Mouse (Mus musculus) urinary bladder, postnatal 10 days (tissue): ENCODE results near the gene Ddx50.
A peak's percentile ranks its signal among the peaks of the same experiment; 100 is the strongest.

Experiments
- DNase-seq: peaks from one replicate; pipeline ENCODE4 v3.0.0; 2022; ENCODE audit warnings: low spot score

Gene Ddx50

DNA sequence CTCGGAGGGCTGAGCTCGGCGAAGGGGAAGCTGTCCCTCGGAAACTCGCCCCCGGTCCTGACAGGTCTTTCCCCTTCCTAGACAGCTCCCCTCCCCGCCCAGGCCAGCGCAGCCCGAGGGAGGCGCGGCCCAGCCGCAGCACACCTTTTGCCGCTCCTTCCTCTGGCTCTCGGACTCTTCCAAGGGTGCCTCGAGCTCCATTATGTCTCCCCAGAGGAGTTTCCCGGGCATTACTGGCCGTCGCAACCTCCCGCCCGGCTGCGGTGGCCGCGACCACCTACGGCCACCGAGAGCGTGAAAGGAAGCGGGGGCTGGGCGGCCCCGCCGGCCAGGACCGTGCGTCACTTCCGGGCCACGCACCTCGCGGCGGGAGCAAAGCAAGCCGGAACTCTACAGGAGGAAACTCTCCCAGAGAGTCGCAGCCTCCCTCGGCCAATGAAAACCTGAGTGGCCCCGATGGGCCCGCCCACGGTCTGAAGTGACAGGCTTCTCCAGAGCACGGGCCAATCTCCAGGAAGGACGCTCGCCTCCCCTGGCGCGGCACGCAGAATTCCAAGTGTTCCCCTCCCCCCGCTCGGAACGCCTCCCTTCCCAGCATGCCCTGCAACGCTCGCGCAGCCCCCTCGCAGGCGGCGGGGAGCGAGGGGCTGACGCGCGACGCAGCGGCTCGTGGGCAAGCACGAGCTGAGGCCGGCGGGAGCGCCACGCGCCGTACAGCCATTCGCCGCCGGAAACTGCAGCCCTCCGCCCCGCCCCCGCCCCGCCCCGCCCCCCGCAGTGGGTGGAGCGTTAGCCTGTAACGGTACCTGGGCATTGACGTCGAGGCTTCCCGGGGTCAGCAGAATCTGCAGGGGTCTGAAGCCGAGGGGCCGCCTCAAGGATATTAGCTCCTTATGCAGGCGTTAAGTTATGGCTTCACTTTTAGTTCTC is at the start of gene Ddx50:
Ddx50 (minus strand) TSS at position 338 of the 930 bp plus-strand sequence.
- peak; percentile 97 for DNase-seq

- DNase-seq = no peak
These were observed 41.8 kb upstream of the Ddx50 start for GRCm38 (mm10) chr10:62692771-62693170.

DNA sequence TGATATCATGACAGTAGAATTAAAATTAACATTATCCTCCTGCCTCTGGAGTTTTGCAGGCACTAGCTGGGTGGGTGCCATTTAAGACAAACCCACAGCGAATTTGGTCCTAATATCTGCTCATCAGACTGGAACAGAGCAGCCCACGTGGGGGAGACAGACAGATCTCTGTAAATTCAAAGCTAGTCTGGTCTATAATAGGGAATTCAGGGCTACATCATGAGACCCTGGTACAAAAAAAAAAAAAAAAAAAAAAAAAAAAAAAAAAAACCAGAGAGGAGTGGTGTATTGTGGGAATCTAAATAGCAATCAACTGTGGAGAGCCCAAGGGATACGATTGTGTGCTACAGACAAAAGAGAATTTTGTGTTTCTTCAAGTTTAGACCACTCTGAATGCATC is 41.2 kb upstream of the Ddx50 start:
- DNase-seq = no peak

GRCm38 (mm10) chr10:62687032-62687674 is 36.1 kb upstream of the Ddx50 start:
- DNase-seq = no peak

DNA sequence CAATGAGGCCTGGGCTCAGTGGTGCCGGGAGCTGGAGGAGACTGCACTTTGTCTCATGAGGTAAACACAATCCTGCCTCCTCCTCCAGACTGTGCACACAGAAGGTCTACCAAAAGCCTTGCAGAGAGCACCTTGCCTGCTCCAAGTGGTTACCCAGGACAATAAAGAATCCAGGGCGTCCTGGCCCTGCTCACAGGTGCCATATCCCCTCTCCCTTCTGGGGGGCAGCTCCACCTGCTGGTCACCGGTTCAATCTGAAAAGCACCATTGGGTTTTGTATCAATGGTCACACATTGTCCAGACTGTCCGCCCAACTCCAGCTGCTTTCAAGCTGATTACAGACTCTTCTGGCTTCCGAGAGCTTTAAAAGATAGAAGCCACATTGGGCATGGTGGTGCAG is 32.0 kb upstream of the Ddx50 start:
- DNase-seq = no peak

GRCm38 (mm10) chr10:62679833-62680232 is 28.8 kb upstream of the Ddx50 start:
- no peak for DNase-seq

GRCm38 (mm10) chr10:62677329-62677728 is 26.3 kb upstream of the Ddx50 start:
- no peak for DNase-seq

DNA sequence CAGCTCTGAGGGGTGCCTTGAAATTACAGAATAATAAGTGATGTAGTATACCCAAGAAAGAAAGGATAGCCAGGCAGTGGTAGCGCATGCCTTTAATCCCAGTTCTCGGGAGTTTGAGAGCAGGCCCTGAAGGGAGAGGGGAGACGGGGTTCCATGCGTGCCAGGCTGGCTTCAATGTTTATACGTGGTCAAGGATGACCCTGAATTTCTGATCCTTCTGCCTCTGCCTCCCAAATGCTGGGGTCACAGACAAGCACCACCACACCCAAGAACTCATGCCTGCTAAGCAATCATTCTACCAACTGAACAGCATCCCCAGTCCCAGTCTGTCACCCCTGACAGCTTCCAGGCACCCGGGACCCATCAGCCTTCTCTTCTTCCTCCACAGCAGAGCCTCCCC is 25.2 kb upstream of the Ddx50 start:
- no peak for DNase-seq

DNA sequence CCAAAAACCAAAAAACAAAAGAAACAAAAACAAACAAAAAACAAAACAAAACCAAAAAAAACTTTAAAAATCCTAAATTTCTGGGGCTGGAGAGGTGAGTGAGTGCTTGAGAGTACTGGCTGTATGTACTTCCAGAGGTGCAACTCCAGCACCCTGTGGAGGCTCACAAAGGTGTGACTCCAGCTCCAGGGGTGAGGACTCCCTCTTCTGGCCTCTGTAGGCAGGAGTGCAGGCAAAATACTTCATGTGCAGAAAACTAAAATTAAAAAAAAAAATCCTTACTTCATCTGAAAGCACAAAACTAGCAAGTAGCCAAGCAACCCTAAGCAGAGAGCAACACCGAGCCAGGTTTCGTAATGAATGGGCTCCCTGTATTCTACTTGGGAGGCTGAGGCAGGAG is 21.3 kb upstream of the Ddx50 start:
- no peak for DNase-seq

DNA sequence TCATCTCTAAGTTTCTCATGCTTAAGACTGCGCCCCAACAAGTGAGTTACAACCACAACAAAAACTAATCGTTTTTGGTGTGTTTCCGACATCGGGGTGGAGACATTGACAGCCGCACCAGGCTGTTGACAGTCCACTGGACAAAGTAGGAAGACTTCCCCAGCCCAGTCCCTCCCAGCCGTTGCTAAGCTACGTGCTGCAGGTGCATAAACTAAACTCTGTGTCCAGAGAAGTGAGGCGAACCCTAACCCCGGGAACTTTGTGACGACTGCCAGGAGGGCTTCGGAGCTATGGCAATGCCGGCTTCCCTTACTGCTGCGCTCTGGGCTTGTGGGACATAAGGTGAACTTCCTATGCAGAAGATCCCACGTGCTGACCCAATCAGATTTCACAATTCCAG is 18.2 kb upstream of the Ddx50 start:
- no peak for DNase-seq

- no peak for DNase-seq
These were observed 17.4 kb upstream of the Ddx50 start for GRCm38 (mm10) chr10:62668463-62668862.

GRCm38 (mm10) chr10:62668043-62668442 is 17.0 kb upstream of the Ddx50 start:
- DNase-seq = no peak

- no peak for DNase-seq
These were observed 14.1 kb upstream of the Ddx50 start for GRCm38 (mm10) chr10:62664963-62665590.

DNA sequence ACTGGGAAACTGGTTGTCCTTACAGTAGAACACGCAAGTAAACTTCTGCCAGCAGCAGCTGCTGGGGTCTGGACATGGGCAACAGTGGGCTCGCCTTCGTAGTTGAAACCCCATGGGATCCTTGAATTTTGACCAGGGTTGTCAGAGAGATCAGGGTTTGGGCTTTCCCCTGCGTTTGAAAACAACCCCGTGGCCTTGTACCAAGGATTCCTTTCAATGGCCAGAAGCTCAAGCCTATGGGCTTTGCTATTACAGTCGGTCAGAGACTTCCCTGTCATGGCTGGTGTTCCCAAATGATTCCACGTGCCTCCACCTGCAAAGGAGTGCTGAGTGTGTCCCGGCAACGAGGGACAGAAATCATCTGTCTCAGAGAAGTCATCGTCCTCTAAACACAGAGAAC is 13.2 kb upstream of the Ddx50 start:
- DNase-seq = no peak

DNA sequence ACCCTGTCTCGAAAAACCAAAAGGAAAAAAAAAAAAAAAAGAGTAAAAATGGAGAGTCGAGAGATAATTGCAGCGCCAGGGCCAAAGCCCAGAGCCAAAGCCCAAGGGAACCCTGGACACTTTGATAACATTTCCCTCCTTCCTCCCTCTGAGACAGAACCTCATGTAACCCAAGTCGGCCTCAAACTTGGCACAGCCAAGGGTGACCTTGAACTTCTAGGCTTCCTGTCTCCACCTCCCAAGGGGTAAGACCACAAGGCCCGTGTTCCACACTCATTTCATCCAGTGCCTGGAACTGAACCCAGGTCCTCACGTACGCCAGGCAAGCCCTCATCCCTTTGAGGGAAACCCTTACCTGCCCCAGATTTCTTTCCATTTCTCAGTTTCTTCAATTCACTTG is 5.7 kb upstream of the Ddx50 start:
- no peak for DNase-seq

DNA sequence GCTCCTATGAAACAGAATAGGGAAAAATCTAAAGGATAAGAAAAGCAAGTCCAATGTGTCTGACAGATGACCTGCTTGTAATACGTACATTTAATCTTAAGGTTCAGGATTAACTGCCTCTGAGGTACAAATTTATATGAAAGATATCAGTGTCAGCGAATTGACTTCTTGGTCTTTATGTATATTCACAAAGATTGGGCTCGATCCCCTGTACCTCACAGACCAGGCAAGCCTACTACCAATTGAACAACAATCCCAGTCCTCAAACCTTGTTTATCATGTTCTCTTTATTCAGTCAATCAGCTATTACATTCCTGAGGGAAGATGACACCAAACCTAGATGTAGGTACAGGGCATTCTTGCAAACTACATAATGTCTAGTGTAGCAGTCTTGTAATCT is 943 bp upstream of the Ddx50 start:
- DNase-seq = no peak

DNA sequence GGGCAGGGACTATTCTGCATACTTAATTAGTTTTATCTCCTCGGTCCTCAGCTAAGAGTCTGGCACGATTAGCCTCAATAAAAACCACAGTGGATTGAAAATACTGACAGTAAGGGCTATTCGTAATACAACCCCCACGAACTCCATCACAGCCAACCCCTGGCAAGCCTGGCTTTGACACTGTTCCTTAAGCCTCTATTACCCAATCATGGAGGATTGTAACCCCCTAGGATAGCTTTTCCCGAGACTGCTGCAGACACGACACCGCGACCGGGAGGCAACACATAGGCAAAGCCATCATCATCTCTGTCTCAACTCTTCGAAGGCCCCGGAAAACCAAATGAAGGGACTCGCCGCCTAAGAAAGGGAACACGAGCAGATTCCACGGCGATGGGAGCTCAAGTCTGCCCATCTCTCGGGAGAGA is 648 bp downstream of the Ddx50 start:
- DNase-seq = no peak

- DNase-seq = no peak
These were observed 46.9 kb downstream of the Ddx50 start for GRCm38 (mm10) chr10:62604161-62604560.

DNA sequence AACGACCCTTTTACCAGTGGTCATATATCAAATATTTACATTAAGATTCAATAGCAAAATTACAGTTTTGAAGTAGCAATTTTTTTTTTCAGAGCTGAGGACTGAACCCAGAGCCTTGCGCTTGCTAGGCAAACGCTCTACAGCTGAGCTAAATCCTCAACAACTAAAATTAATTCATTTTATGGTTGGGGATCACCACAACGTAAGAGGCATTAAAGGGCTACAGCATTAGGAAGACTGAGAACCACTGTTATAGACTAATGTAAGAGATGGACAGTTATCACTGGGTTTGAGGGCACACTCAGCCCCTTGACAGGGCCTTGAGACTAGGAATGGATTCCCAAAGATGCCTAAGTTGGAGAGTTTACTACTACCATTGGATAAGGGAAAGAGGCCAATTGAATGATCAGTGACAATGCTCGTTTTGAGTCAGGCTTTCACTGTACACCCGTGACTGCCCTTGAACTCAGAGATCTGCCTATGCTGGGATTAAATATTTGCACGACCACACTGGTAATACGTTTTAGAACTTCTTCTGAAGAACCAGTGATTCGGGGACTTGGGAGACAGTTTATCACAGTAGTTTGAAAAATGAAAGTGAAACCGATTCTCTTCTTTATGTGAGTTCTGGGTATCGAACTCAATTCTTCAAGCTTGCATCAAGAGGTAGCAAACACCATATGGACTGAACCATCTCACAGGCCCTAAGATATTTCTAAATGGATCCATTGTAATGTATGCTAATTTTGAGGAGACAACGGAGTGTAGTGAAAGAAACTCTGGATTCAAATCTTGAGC is 47.6 kb downstream of the Ddx50 start:
- DNase-seq = no peak

DNA sequence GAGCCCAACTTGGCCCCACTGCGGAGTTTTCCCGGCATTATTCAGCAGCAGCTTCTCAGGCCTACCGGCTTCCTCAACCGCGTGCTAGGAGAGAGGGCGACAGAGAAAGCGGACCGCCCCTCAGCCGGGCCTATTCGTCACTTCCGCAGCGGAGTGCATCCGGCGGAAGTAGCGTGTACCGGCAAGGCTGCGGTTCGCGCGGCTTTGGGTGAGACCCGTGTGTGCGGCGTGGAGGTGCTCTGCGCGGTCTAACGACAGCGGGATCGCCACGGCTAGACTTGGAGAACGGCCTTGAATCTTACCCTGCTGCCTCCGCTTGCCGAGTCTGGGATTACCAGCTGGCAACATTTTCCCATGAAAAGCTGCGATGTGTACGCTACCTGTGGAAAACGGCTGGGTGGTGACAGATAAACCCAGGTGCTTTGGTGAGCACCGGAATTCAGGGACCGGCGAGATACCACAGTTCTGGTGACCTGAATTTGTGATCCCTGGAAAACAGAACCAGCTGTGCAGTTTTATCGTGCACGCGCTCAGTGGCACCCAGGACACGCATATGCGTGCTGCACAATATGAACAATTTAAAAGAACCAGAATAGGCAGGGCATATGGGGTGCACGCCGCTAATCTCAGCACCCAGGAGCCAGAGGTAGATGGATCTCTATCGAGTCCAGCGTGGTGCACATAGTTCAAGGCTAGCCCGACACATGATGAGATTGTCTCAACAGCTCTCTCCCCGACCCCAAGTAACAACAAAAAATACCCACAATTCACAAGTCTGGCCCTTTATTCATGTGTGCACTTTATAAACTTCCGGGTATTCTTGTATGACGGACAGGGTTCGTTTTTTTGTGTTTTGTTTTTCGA is 48.6 kb downstream of the Ddx50 start, which contains the start of gene Ddx21:
Ddx21 (minus strand) TSS at position 105 of the 864 bp plus-strand sequence.
- peak; percentile 62 for DNase-seq

GRCm38 (mm10) chr10:62601833-62602176 is 49.2 kb downstream of the Ddx50 start:
- no peak for DNase-seq
